Comparison of ENCODE assay signal across 19 mouse cellular contexts in the genomic region with DNA sequence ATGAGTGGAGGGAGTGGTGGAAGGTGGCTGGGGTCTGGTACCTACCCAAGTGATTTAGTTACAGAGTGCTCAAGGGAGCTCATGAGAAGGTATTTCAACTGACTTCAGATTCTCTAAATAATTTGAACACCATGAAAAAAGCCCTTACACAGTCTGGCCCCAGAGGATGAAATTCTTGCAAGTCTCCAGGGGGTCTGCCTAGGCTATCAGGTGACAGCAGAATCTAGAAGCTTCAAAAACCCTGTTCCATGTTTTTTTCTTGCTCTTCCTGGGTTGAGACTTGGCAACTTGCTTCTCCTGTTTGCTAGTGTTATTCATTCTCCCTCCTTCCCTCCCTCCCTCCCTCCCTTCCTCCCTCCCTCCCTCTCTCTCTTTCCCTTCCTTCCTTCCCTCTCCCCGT.
A peak's percentile ranks its signal among the peaks of the same experiment; 100 is the strongest.
DNase-seq lines count a peak whose midpoint lies in the region; ATAC-seq and TF ChIP-seq lines count a peak whose summit lies in the region.
"Had no signal": no experiment of that assay in that cellular context is flagged by ENCODE, and none has a peak within 500 bp of the region (broad histone marks: within the 10 kb centered on the region; RNA-seq: fewer than 3 reads in every experiment).

No protein-coding gene starts in this region.

- H3K27me3 ChIP-seq in forebrain, postnatal 0 days (ENCODE audit: insufficient read depth, low read length) = no peaks in the 10 kb centered on the region
- no peaks in the 10 kb centered on the region for H3K27me3 ChIP-seq in limb, embryonic 12.5 days
- H3K27me3 ChIP-seq: intestine, embryonic 15.5 days had no signal

- H3K27ac ChIP-seq in forebrain, postnatal 0 days (ENCODE audit: low read depth, low read length) = peak overlapping the region; percentile 66
- 0 out of 2 replicates have a peak overlapping the region, but pooled peaks have one; percentile 18 for H3K27ac ChIP-seq in limb, embryonic 12.5 days
- H3K27ac ChIP-seq: intestine, embryonic 15.5 days; kidney, postnatal 0 days; stomach, postnatal 0 days had no signal

- no peak for TF ChIP-seq POLR2A in brain, embryonic 14.5 days (IDR thresholded peaks at IDR 0.05; ENCODE audit: borderline replicate concordance, extremely low read depth, insufficient read depth, insufficient read length, poor library complexity, severe bottlenecking)

- WGBS in forebrain, postnatal 0 days = 14% methylated on average over 1 of the region's 1 CpGs
- WGBS in limb, embryonic 12.5 days = 36% methylated on average over 1 of the region's 1 CpGs

- H3K4me1 ChIP-seq in forebrain, postnatal 0 days (ENCODE audit: insufficient read depth) = peaks cover 37% of the 10 kb centered on the region
- H3K4me1 ChIP-seq in limb, embryonic 12.5 days (replicated peaks) = peaks cover 35% of the 10 kb centered on the region

- no peaks in the 10 kb centered on the region for H3K36me3 ChIP-seq in forebrain, postnatal 0 days (ENCODE audit: insufficient read depth)
- peaks cover 8% of the 10 kb centered on the region; the same call in 1 of the 2 replicates for H3K36me3 ChIP-seq in limb, embryonic 12.5 days
- H3K36me3 ChIP-seq: intestine, embryonic 15.5 days had no signal

- no peaks in the 10 kb centered on the region for H3K9me3 ChIP-seq in forebrain, postnatal 0 days (ENCODE audit: low read length)
- no peaks in the 10 kb centered on the region for H3K9me3 ChIP-seq in limb, embryonic 12.5 days
- H3K9me3 ChIP-seq: intestine, embryonic 15.5 days had no signal

- peak; percentile 25 for DNase-seq in 3T3-L1 (ENCODE audit: low read depth, low spot score)
- peak; percentile 32 for DNase-seq in brain, embryonic 14.5 days (ENCODE audit: low read depth)
- no peak for DNase-seq in forebrain, postnatal 0 days
- DNase-seq in right cerebral cortex, adult 18-20 months = no peak
- no peak for DNase-seq in embryo, embryonic 9.5 days (ENCODE audit: extremely low spot score)
- DNase-seq in right cerebral cortex, postnatal 14 days = no peak
- DNase-seq in cerebellum, adult 8-10 months = no peak
- DNase-seq: adrenal gland, postnatal 25 days; cerebellum, postnatal 36 days; heart, postnatal 10 days; lung, adult 2 months; lung, postnatal 4 days; thymus, postnatal 36 days had no signal

- ATAC-seq in forebrain, postnatal 0 days = no peak
- ATAC-seq in limb, embryonic 12.5 days (ENCODE audit: insufficient number of reproducible peaks, insufficient read depth, low FRiP score, low TSS enrichment, low read depth) = no peak
- ATAC-seq: intestine, embryonic 15.5 days had no signal

- no peak overlapping the region for H3K4me2 ChIP-seq in forebrain, postnatal 0 days (ENCODE audit: low read depth)
- H3K4me2 ChIP-seq in limb, embryonic 12.5 days = no peak overlapping the region
- H3K4me2 ChIP-seq: intestine, embryonic 15.5 days had no signal

- TF ChIP-seq CTCF in brain, embryonic 14.5 days (IDR thresholded peaks at IDR 0.05; ENCODE audit: borderline replicate concordance, extremely low read depth, insufficient read depth, insufficient read length) = no peak
- TF ChIP-seq CTCF in forebrain, postnatal 0 days (IDR thresholded peaks at IDR 0.05; ENCODE audit: low read depth) = no peak

- H3K4me3 ChIP-seq in forebrain, postnatal 0 days (ENCODE audit: low read depth, low read length) = no peak overlapping the region
- H3K4me3 ChIP-seq in limb, embryonic 12.5 days (replicated peaks) = no peak overlapping the region
- H3K4me3 ChIP-seq: erythroblast, embryonic 14.5 days; intestine, embryonic 15.5 days; layer of hippocampus, adult 2 months had no signal

- no peak overlapping the region for H3K9ac ChIP-seq in forebrain, postnatal 0 days
- no peak overlapping the region for H3K9ac ChIP-seq in limb, embryonic 12.5 days (replicated peaks)
- H3K9ac ChIP-seq: intestine, embryonic 15.5 days had no signal

Comparison
In these comparisons a context has a peak if more than half of its experiments do, and no peak if none do; other contexts are left out.
1. DNase-seq: peak in 3T3-L1 (single experiment) and brain, embryonic 14.5 days (single experiment); none in forebrain, postnatal 0 days (single experiment), right cerebral cortex, adult 18-20 months (single experiment), embryo, embryonic 9.5 days (single experiment), right cerebral cortex, postnatal 14 days (single experiment) and cerebellum, adult 8-10 months (single experiment).